Mouse (Mus musculus) lung, adult 2 months (tissue): ENCODE measurements around the gene Calhm1.

Source experiments
- CTCF ChIP-seq: fragments of 200-500 bp; IDR thresholded peaks from 2 replicates; pipeline ENCODE4 v1.5.1; 2011; ENCODE audit warnings: mild to moderate bottlenecking, low read length, control low read depth; ENCODE audit not compliant: insufficient read depth
- POLR2A ChIP-seq: fragments of 200-500 bp; IDR thresholded peaks from 2 replicates; pipeline ENCODE4 v1.6.1; 2011; ENCODE audit warnings: low read depth, mild to moderate bottlenecking, control low read depth, low read length, borderline replicate concordance; ENCODE audit errors: extremely low read depth

DNA sequence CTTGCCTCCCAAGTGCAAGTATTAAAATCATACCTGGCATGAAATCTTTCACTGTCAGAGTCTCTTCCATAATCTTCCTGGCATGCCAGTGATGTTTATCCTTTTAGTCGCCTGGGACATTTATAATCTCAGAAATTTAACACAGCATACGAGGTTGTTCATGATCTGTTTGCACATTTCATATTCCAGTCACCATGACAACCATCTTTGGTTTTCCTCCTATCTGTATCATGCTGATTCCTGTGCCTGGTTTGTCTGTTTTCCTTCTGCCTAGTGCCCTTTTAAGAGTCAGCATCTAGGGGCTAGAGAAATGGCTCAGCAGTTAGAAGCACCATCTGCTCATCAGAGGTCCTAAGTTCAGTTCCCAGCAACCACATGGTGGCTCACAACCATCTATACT lies 25.4 kb downstream of the Calhm1 start:
- TF ChIP-seq POLR2A (no peak), CTCF (no peak)
